Mouse (Mus musculus) small intestine, adult 2 months (tissue): Measurements from ENCODE around the gene Arih1.

ENCODE experiments used
- CTCF ChIP-seq: fragments of 200-500 bp; IDR thresholded peaks from 2 replicates; pipeline ENCODE4 v1.5.1; 2012; ENCODE audit warnings: low read depth, mild to moderate bottlenecking, control low read depth, inconsistent platforms, low read length, moderate library complexity, mixed read lengths; ENCODE audit not compliant: insufficient replicate concordance, insufficient read length; ENCODE audit errors: extremely low read depth
- POLR2A ChIP-seq: fragments of 200-500 bp; IDR thresholded peaks from 2 replicates; pipeline ENCODE4 v1.6.1; 2012; ENCODE audit warnings: low read depth, mild to moderate bottlenecking, control low read depth, inconsistent platforms, low read length, moderate library complexity

DNA sequence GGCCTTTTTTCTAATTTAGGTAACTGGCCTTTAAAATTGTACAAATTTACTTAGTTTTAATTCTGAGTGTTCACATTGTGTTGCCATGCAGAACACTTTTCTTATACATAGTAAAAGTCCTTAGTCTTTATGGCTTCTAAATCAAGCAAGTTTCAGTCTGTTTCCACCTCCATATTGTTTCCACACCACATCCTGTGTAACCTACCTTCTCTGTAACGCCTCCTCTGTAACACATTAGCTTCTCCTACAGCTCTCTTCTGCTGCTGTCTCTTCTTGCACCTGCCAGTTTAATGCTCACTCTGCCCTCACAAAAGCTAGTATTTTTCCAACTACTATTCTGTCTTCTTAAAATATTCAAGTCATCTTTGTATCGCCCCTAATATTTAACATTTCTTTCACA lies 54.8 kb downstream of the Arih1 start:
- TF ChIP-seq CTCF (no peak), POLR2A (no peak)
